Comparison of ENCODE assay signal across 16 mouse cellular contexts in the genomic region with DNA sequence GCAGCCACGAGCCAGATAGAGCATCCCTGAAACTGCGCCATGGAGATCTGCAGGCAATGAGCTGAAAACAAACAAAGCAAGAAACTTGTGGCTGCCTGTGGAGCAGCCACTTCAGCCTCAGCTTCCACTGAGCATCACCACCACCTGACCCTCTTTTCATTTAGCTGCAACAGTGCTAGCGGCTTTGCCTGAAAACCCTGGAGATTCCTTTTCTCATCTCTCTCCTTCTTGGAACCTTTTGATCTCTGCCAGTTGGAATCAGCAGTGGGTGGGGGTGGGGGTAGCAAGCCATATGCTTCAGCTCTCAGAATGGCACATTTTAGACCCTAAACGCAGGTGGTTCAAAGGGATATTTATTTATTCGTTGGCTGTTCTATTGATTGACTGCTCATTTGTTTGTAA.
DNase-seq lines count a peak whose midpoint lies in the region; ATAC-seq and TF ChIP-seq lines count a peak whose summit lies in the region.
"Had no signal": no experiment of that assay in that cellular context is flagged by ENCODE, and none has a peak within 500 bp of the region (broad histone marks: within the 10 kb centered on the region; RNA-seq: fewer than 3 reads in every experiment).

No protein-coding gene starts in this region.

- no peaks in the 10 kb centered on the region for H3K27me3 ChIP-seq in forebrain, embryonic 12.5 days
- no peaks in the 10 kb centered on the region for H3K27me3 ChIP-seq in forebrain, embryonic 11.5 days (ENCODE audit: control insufficient read depth, insufficient read depth, low read length)
- no peaks in the 10 kb centered on the region for H3K27me3 ChIP-seq in neural tube, embryonic 13.5 days
- no peaks in the 10 kb centered on the region for H3K27me3 ChIP-seq in hindbrain, postnatal 0 days (ENCODE audit: insufficient read depth, low read length)
- H3K27me3 ChIP-seq in heart, embryonic 11.5 days (ENCODE audit: control insufficient read depth, insufficient read depth, low read length): no peaks in the 10 kb centered on the region
- H3K27me3 ChIP-seq: embryonic facial prominence, embryonic 12.5 days had no signal

- DNase-seq in forebrain, embryonic 11.5 days (ENCODE audit: low spot score): no peak
- DNase-seq in neural tube, embryonic 10.5 days (ENCODE audit: extremely low spot score, low spot score): no peak
- peak; percentile 39 for DNase-seq in hindbrain, postnatal 0 days (ENCODE audit: low spot score)
- DNase-seq in kidney, adult 18-20 months: no peak
- DNase-seq: gastrocnemius, postnatal 10 days; heart, postnatal 36 days; kidney, adult 11 months; kidney, postnatal 25 days; lung, embryonic 14.5 days had no signal

- H3K36me3 ChIP-seq in forebrain, embryonic 12.5 days (replicated peaks): no peaks in the 10 kb centered on the region
- H3K36me3 ChIP-seq in forebrain, embryonic 11.5 days (ENCODE audit: control insufficient read depth, insufficient read depth, low read length): no peaks in the 10 kb centered on the region
- no peaks in the 10 kb centered on the region for H3K36me3 ChIP-seq in neural tube, embryonic 13.5 days
- H3K36me3 ChIP-seq in hindbrain, postnatal 0 days (ENCODE audit: insufficient read depth, low read length): no peaks in the 10 kb centered on the region
- H3K36me3 ChIP-seq in heart, embryonic 11.5 days (ENCODE audit: control insufficient read depth, insufficient read depth, low read length): no peaks in the 10 kb centered on the region
- H3K36me3 ChIP-seq: embryonic facial prominence, embryonic 12.5 days had no signal

- no peak for ATAC-seq in forebrain, embryonic 12.5 days (ENCODE audit: low FRiP score)
- no peak for ATAC-seq in forebrain, embryonic 11.5 days (replicated peaks; ENCODE audit: low FRiP score)
- ATAC-seq in neural tube, embryonic 13.5 days (ENCODE audit: low read depth): no peak
- no peak for ATAC-seq in hindbrain, postnatal 0 days
- ATAC-seq in heart, embryonic 11.5 days (replicated peaks; ENCODE audit: insufficient number of reproducible peaks, low FRiP score, low TSS enrichment): no peak
- ATAC-seq: Patski had no signal

- no peak for TF ChIP-seq CTCF in hindbrain, postnatal 0 days (IDR thresholded peaks at IDR 0.05; ENCODE audit: low read depth)

- no peaks in the 10 kb centered on the region for H3K9me3 ChIP-seq in forebrain, embryonic 12.5 days
- H3K9me3 ChIP-seq in forebrain, embryonic 11.5 days (ENCODE audit: control insufficient read depth, low read length): no peaks in the 10 kb centered on the region
- H3K9me3 ChIP-seq in neural tube, embryonic 13.5 days: no peaks in the 10 kb centered on the region
- no peaks in the 10 kb centered on the region for H3K9me3 ChIP-seq in hindbrain, postnatal 0 days (ENCODE audit: low read length)
- no peaks in the 10 kb centered on the region for H3K9me3 ChIP-seq in heart, embryonic 11.5 days (replicated peaks; ENCODE audit: control insufficient read depth, low read length)
- H3K9me3 ChIP-seq: embryonic facial prominence, embryonic 12.5 days had no signal

- no peak overlapping the region for H3K9ac ChIP-seq in forebrain, embryonic 12.5 days
- no peak overlapping the region for H3K9ac ChIP-seq in forebrain, embryonic 11.5 days (ENCODE audit: low read length)
- H3K9ac ChIP-seq in neural tube, embryonic 13.5 days: no peak overlapping the region
- no peak overlapping the region for H3K9ac ChIP-seq in hindbrain, postnatal 0 days (replicated peaks; ENCODE audit: low read length)
- H3K9ac ChIP-seq in heart, embryonic 11.5 days (ENCODE audit: low read depth, low read length): no peak overlapping the region
- H3K9ac ChIP-seq: embryonic facial prominence, embryonic 12.5 days; lung, embryonic 14.5 days had no signal

- H3K4me2 ChIP-seq in forebrain, embryonic 12.5 days: no peak overlapping the region
- H3K4me2 ChIP-seq in forebrain, embryonic 11.5 days (ENCODE audit: low read depth, low read length, severe bottlenecking): no peak overlapping the region
- H3K4me2 ChIP-seq in neural tube, embryonic 13.5 days: no peak overlapping the region
- H3K4me2 ChIP-seq in hindbrain, postnatal 0 days (ENCODE audit: low read depth, low read length): no peak overlapping the region
- H3K4me2 ChIP-seq in heart, embryonic 11.5 days: no peak overlapping the region
- H3K4me2 ChIP-seq: embryonic facial prominence, embryonic 12.5 days; liver, embryonic 11.5 days; lung, embryonic 14.5 days had no signal

- H3K4me1 ChIP-seq in forebrain, embryonic 12.5 days: peaks cover 15% of the 10 kb centered on the region
- peaks cover 4% of the 10 kb centered on the region; the same call in 1 of the 2 replicates for H3K4me1 ChIP-seq in forebrain, embryonic 11.5 days (replicated peaks; ENCODE audit: control insufficient read depth, insufficient read depth, low read length)
- peaks cover 14% of the 10 kb centered on the region for H3K4me1 ChIP-seq in neural tube, embryonic 13.5 days (replicated peaks)
- H3K4me1 ChIP-seq in hindbrain, postnatal 0 days (ENCODE audit: insufficient read depth, low read length): peaks cover 5% of the 10 kb centered on the region
- no peaks in the 10 kb centered on the region for H3K4me1 ChIP-seq in heart, embryonic 11.5 days (ENCODE audit: control insufficient read depth, insufficient read depth, low read length)
- H3K4me1 ChIP-seq: embryonic facial prominence, embryonic 12.5 days had no signal

- 22% methylated on average over 5 of the region's 5 CpGs for WGBS in forebrain, embryonic 12.5 days
- 35% methylated on average over 5 of the region's 5 CpGs for WGBS in forebrain, embryonic 11.5 days
- 39% methylated on average over 5 of the region's 5 CpGs for WGBS in neural tube, embryonic 13.5 days
- WGBS in hindbrain, postnatal 0 days: 12% methylated on average over 5 of the region's 5 CpGs
- 28% methylated on average over 5 of the region's 5 CpGs for WGBS in heart, embryonic 11.5 days (ENCODE audit: insufficient replicate concordance)

- no peak overlapping the region for H3K4me3 ChIP-seq in forebrain, embryonic 12.5 days (replicated peaks)
- no peak overlapping the region for H3K4me3 ChIP-seq in forebrain, embryonic 11.5 days (ENCODE audit: low read depth, low read length)
- H3K4me3 ChIP-seq in neural tube, embryonic 13.5 days: no peak overlapping the region
- H3K4me3 ChIP-seq in hindbrain, postnatal 0 days (ENCODE audit: low read length): no peak overlapping the region
- no peak overlapping the region for H3K4me3 ChIP-seq in heart, embryonic 11.5 days (ENCODE audit: low read depth, low read length)
- H3K4me3 ChIP-seq: embryonic facial prominence, embryonic 12.5 days had no signal

- 0 out of 2 replicates have a peak overlapping the region, but pooled peaks have one; percentile 25 for H3K27ac ChIP-seq in forebrain, embryonic 12.5 days
- H3K27ac ChIP-seq in forebrain, embryonic 11.5 days (ENCODE audit: low read depth, low read length): no peak overlapping the region
- H3K27ac ChIP-seq in neural tube, embryonic 13.5 days (replicated peaks): peak overlapping the region; percentile 52; the same call in 1 of the 2 replicates
- no peak overlapping the region for H3K27ac ChIP-seq in hindbrain, postnatal 0 days
- H3K27ac ChIP-seq in heart, embryonic 11.5 days (ENCODE audit: low read depth, low read length): no peak overlapping the region
- H3K27ac ChIP-seq: embryonic facial prominence, embryonic 12.5 days; macrophage had no signal

Comparison
In these comparisons a context has a peak if more than half of its experiments do, and no peak if none do; other contexts are left out.
1. H3K27ac ChIP-seq: peak in forebrain, embryonic 12.5 days (single experiment) and neural tube, embryonic 13.5 days (single experiment); none in forebrain, embryonic 11.5 days (single experiment), hindbrain, postnatal 0 days (single experiment) and heart, embryonic 11.5 days (single experiment).